Mouse (Mus musculus) limb, embryonic 13.5 days (tissue): ENCODE measurements around the gene Gm11568. TPM values are rescaled to one million over a fixed set of nuclear protein-coding genes. Genes with fewer than 3 reads are reported as not detected.
"Not testable (repeated sequence)": the region's sequence is repeated elsewhere in the genome, so short reads cannot be mapped to it uniquely, and the experiment has no call there.

Experiments
- ATAC-seq: fragments of 200-750 bp; cut with Nextera tagmentation; 2 replicates; pipeline ENCODE4 v1.8.0; 2017; ENCODE audit warnings: low read depth, moderate number of reproducible peaks, moderate TSS enrichment; ENCODE audit not compliant: low FRiP score
- H3K27ac ChIP-seq: fragments of 300-500 bp; sonication (generic); 2 replicates; pipeline ENCODE4 v1.5.1; 2015; ENCODE audit warnings: inconsistent platforms, mild to moderate bottlenecking, moderate library complexity
- H3K27me3 ChIP-seq: fragments of 300-500 bp; sonication (generic); 2 replicates; pipeline ENCODE4 v1.6.1; 2015; ENCODE audit warnings: mild to moderate bottlenecking, inconsistent platforms
- H3K36me3 ChIP-seq: fragments of 300-500 bp; sonication (generic); 2 replicates; pipeline ENCODE4 v1.6.1; 2015; ENCODE audit warnings: inconsistent platforms, mild to moderate bottlenecking, moderate library complexity
- H3K4me1 ChIP-seq: fragments of 300-500 bp; sonication (generic); 2 replicates; pipeline ENCODE4 v1.6.1; 2015; ENCODE audit warnings: inconsistent platforms
- H3K4me2 ChIP-seq: fragments of 300-500 bp; sonication (generic); replicated peaks from 2 replicates; pipeline ENCODE4 v1.6.1; 2015; ENCODE audit warnings: inconsistent platforms, mild to moderate bottlenecking, moderate library complexity
- H3K4me3 ChIP-seq: fragments of 300-500 bp; sonication (generic); 2 replicates; pipeline ENCODE4 v1.5.1; 2015; ENCODE audit warnings: moderate library complexity, mild to moderate bottlenecking, inconsistent platforms
- H3K9ac ChIP-seq: fragments of 300-500 bp; sonication (generic); 2 replicates; pipeline ENCODE4 v1.6.1; 2015; ENCODE audit warnings: mild to moderate bottlenecking, inconsistent platforms
- H3K9me3 ChIP-seq: fragments of 300-500 bp; sonication (generic); 2 replicates; pipeline ENCODE4 v1.6.1; 2016; ENCODE audit warnings: inconsistent platforms
- WGBS: fragments of 180-500 bp; shearing (Covaris S2); methylation state at CpG from one replicate; pipeline ENCODE4 v1.1.7; 2015; 5-methylcytosine and 5-hydroxymethylcytosine counted together
- polyA plus RNA-seq: library from polyadenylated mRNA; unstranded; fragments of >200 nt; fragmentation: Nextera tagmentation; extraction: Ambion mirVana; gene quantifications from 2 replicates; pipeline ENCODE4 v1.2.1, GENCODE M21; 2015

Gene Gm11568
- polyA plus RNA-seq: not detected in 2 replicates

DNA sequence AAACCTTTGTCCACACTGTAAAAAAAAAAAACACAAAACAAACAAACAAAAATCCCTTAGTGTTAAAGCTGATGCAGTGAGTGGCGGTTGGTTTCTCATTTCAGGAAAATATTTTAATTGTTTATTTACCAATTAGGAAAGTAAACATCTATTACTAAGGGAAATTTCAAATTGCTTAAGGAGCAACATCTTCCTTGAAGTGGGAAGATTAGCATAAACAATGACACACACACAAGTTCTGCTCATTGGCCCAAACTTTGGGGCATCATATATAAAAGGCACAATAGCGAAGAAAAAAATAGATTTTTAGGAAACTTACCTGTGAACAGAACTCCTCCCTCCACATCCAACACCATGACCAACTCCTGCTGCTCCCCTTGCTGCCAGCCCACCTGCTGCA is at the start of gene Gm11568:
TSS of gene Gm11568 (plus strand) at position 301 of the 400 bp plus-strand sequence.
- 85% methylated on average over 2 of the region's 2 CpGs for WGBS
- H3K36me3 ChIP-seq: no peaks in the 10 kb centered on the region

DNA sequence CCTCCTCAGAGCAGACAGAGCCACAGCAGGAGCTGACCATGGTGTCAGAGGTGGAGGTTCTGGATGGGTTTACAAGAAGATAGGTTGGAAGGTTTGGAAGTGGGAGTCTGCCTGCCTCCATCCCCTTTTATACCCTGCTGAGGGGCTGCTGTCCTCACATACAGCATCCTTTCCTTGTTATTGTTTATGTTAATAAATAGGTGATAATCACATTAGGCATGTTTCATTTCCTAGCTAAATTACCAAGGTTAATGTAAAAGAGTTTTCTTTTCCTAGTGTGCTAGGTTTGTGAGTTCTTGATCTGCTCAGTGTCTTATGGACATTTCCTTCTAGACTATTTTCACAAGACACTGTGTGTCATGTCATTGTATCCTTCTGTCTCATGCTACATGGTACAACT is 47.9 kb upstream of the Gm11568 start, which contains the start of gene Krtap4-13:
TSS of gene Krtap4-13 (minus strand) at position 101 of the 400 bp plus-strand sequence.
- not testable (repeated sequence) for ATAC-seq, H3K27me3 ChIP-seq, H3K36me3 ChIP-seq, H3K27ac ChIP-seq, H3K9me3 ChIP-seq, H3K4me2 ChIP-seq, H3K9ac ChIP-seq, H3K4me1 ChIP-seq, H3K4me3 ChIP-seq

More for the DNA sequence above, at the start of gene Gm11568:
- Histone ChIP-seq H3K4me3 (no peak within 1 kb of the TSS), H3K9ac (no peak within 1 kb of the TSS), H3K27ac (no peak within 1 kb of the TSS), H3K4me1 (no peaks in the 10 kb centered on the region), H3K4me2 (no peak within 1 kb of the TSS), H3K9me3 (no peaks in the 10 kb centered on the region), H3K27me3 (no peaks in the 10 kb centered on the region)
- ATAC-seq: no peak

DNA sequence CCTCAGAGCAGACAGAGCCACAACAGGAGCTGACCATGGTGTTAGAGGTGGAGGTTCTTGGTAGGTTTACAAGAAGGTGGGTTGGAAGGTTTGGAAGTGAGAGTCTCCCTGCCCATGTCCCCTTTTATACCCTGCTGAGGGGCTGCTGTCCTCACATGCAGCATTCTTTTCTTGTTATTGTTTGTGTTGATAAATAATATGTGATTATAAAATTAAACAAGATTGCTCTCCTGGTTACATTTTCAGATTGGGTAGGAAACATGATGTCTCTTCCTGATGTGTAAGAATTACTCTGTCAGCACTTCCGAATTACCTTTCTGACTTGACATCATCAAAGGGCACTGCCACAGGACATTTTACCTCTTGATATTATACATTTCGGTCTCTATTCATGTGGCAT is 42.2 kb upstream of the Gm11568 start, which contains the start of gene Gm11564:
TSS of gene Gm11564 (minus strand) at position 101 of the 400 bp plus-strand sequence.
- H3K27ac ChIP-seq, ATAC-seq, H3K9ac ChIP-seq, H3K4me3 ChIP-seq, H3K4me2 ChIP-seq, H3K4me1 ChIP-seq, H3K36me3 ChIP-seq, H3K9me3 ChIP-seq, H3K27me3 ChIP-seq: not testable (repeated sequence)
- WGBS: 82% methylated on average over 2 of the region's 2 CpGs

DNA sequence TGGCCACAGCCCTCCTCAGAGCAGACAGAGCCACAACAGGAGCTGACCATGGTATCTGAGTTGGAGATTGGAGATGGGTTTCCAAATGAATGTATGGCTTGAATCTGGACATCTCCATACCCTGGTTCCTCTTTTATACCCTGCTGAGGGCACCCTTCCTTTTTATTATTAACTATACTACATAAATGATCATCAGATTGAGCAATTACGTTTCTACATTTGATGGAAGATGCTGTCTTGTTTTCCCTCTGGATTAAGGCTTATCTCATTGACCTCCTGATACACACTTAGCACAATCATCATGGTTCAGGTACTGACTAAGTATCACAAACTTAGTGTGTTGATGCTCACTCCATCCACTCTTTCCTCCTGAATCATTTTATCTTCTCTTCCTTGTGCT is 19.8 kb upstream of the Gm11568 start, which contains the start of gene 2300003K06Rik:
TSS of gene 2300003K06Rik (minus strand) at position 101 of the 400 bp plus-strand sequence.
- Histone ChIP-seq H3K36me3 (no peaks in the 10 kb centered on the region), H3K9ac (no peak within 1 kb of the TSS), H3K27ac (no peak within 1 kb of the TSS), H3K4me1 (no peaks in the 10 kb centered on the region), H3K9me3 (no peaks in the 10 kb centered on the region), H3K27me3 (no peaks in the 10 kb centered on the region), H3K4me3 (no peak within 1 kb of the TSS), H3K4me2 (no peak within 1 kb of the TSS)
- ATAC-seq: no peak
- 79% methylated on average over 1 of the region's 1 CpGs for WGBS

DNA sequence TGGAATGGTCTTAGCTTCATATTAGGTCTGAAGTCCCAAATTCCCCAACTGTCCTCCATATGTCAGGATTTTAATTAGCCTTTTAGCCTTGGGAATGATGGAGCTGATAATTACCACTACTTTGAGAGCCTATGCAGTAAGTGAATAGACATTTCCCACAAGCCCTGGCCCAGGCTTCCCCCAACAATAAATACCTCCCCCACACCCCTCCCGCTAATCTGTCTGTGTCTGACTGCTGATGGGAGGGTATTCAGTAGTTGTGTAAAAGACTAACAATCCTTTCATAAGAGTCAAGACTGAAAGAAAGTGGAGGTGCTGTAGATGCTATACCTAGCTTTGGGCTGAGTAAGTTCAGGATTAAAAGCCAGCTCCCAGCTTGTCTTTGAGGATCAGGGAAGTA is 15.5 kb upstream of the Gm11568 start:
- Histone ChIP-seq H3K9me3 (no peaks in the 10 kb centered on the region), H3K9ac (no peak overlapping the region), H3K4me2 (no peak overlapping the region), H3K27ac (no peak overlapping the region), H3K4me1 (no peaks in the 10 kb centered on the region), H3K36me3 (no peaks in the 10 kb centered on the region), H3K27me3 (no peaks in the 10 kb centered on the region), H3K4me3 (no peak overlapping the region)
- ATAC-seq: no peak
- whole genome bisulfite sequencing: 35% methylated on average over 1 of the region's 1 CpGs

DNA sequence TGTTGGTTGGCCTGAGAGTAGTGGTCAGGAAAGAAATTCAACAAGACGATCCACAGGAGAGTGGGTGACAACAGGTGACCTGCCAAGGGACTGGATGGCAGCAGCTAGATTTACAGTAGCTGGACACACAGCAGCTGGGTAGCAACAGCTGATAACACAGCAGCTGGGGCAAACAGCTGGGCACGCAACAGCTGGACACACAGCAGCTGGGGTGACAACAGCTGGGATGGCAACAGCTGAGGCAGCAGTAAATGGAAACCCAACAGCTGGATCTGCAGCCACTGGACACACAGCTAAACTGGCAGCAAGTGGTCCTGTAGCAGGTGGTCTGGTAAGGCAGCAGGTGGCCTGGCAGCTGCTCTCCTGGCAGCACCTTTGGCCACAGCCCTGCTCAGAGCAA is 11.0 kb upstream of the Gm11568 start:
- H3K9me3 ChIP-seq: no peaks in the 10 kb centered on the region
- H3K27ac ChIP-seq: no peak overlapping the region
- H3K36me3 ChIP-seq: no peaks in the 10 kb centered on the region
- WGBS: 90% methylated on average over 2 of the region's 2 CpGs
- no peak overlapping the region for H3K9ac ChIP-seq
- H3K4me1 ChIP-seq: no peaks in the 10 kb centered on the region
- no peak overlapping the region for H3K4me3 ChIP-seq
- ATAC-seq: no peak
- no peaks in the 10 kb centered on the region for H3K27me3 ChIP-seq
- H3K4me2 ChIP-seq: no peak overlapping the region

DNA sequence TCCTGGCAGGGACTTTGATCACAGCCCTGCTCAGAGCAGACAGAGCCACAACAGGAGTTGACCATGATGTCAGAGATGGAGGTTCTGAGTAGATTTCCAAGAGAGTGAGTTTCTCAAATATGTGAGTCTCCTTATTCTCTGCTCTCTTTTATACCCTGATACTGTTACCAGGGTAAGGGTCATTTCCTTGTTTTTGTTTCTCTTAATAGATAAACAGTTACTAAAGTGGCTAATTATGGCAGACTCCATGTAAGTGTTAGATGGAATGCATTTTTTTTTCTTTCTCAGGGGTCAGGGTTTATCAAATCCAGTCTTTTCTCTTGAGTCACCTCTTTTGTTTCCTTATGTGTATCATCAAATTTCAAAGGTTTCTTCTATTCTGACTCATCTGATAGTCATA is 6.2 kb upstream of the Gm11568 start, which contains the start of gene Krtap4-16:
TSS of gene Krtap4-16 (minus strand) at position 101 of the 400 bp plus-strand sequence.
- Histone ChIP-seq H3K4me3 (no peak within 1 kb of the TSS), H3K4me2 (no peak within 1 kb of the TSS), H3K36me3 (no peaks in the 10 kb centered on the region), H3K9me3 (no peaks in the 10 kb centered on the region), H3K27me3 (no peaks in the 10 kb centered on the region), H3K27ac (no peak within 1 kb of the TSS), H3K9ac (no peak within 1 kb of the TSS), H3K4me1 (no peaks in the 10 kb centered on the region)
- no peak for ATAC-seq

DNA sequence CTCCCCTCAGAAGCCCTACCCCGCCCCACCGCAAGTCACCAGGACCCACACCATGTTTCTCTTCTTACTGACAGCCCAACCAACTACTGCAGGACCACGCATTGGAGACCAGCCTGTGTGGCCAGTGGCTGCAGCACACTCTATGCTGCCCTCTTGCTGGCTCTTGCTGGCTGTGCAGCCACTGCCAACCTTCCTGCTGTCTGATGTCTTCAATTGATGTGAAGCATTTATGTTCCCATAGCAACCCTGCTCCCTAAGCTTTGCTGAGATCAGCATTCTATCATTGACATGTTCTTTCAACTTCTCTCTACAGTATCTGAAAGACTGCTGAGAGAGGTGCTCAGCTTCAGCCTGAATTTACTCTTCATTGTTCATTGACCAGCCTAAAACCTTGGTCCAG is 3.6 kb upstream of the Gm11568 start:
- no peaks in the 10 kb centered on the region for H3K36me3 ChIP-seq
- no peak overlapping the region for H3K4me2 ChIP-seq
- H3K4me1 ChIP-seq: no peaks in the 10 kb centered on the region
- H3K4me3 ChIP-seq: no peak overlapping the region
- 54% methylated on average over 3 of the region's 3 CpGs for WGBS
- H3K27ac ChIP-seq: no peak overlapping the region
- no peak overlapping the region for H3K9ac ChIP-seq
- no peaks in the 10 kb centered on the region for H3K27me3 ChIP-seq
- ATAC-seq: no peak
- H3K9me3 ChIP-seq: no peaks in the 10 kb centered on the region

DNA sequence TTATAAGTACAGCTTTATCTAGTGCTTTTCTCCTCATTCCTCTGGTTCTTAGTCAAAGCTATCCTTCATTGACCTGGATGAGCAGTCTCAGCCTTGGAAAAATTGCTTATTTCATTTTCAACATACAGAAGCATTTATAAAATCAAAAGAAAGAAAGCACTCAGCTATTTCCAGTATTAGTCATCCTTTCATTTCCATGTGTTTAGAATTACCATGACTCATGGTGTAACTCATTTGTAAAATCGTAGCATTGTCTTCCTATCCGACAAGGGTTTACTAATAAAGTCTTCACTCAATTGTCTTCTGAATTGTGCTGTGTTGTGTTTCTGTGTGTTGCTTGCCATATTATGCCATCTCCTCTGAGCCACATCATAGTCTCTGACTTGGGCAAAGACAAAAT is 1.0 kb downstream of the Gm11568 start:
- Histone ChIP-seq H3K4me1 (no peaks in the 10 kb centered on the region), H3K36me3 (no peaks in the 10 kb centered on the region), H3K4me2 (no peak overlapping the region), H3K27me3 (no peaks in the 10 kb centered on the region), H3K4me3 (no peak overlapping the region), H3K9ac (no peak overlapping the region), H3K9me3 (no peaks in the 10 kb centered on the region), H3K27ac (no peak overlapping the region)
- no peak for ATAC-seq
- 73% methylated on average over 2 of the region's 2 CpGs for WGBS

DNA sequence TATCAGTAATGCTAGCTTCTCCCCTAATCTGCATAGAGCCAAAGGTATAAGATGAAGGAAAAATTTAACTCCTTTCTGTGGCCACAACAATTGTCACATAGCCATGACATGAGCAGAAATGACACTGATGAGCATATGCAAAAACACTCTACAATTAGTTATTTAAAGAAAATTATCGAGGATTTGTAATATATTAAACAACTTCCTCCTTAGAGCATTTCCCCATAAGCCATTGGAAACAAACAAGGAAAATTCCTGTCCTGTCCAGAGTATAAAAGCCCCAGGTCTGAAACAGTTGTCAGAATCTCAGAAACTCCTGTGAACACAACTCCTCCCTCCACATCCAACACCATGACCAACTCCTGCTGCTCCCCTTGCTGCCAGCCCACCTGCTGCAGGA is 6.5 kb downstream of the Gm11568 start, which contains the start of gene Gm11559:
TSS of gene Gm11559 (plus strand) at position 301 of the 400 bp plus-strand sequence.
- not testable (repeated sequence) for H3K4me3 ChIP-seq, ATAC-seq, H3K27me3 ChIP-seq, H3K27ac ChIP-seq, H3K4me1 ChIP-seq, H3K4me2 ChIP-seq, H3K36me3 ChIP-seq, H3K9ac ChIP-seq, H3K9me3 ChIP-seq
- WGBS: 54% methylated on average over 1 of the region's 1 CpGs

DNA sequence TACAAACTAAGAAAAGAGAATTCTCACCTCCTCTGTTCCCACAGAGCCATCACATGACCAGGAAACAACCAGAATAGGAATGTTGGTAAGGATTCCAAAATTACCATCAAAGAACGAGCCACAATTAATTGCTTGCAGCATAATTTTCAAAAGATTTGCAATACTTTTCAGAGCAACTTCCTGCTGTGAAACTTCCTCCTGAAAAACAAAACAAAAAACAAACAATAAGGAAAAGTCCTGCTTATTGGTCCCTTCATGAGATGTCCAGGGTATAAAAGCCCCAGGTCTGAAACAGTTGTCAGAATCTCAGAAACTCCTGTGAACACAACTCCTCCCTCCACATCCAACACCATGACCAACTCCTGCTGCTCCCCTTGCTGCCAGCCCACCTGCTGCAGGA is 15.4 kb downstream of the Gm11568 start, which contains the start of gene Krtap9-1:
TSS of gene Krtap9-1 (plus strand) at position 301 of the 400 bp plus-strand sequence.
- not testable (repeated sequence) for H3K27ac ChIP-seq
- WGBS: 68% methylated on average over 1 of the region's 1 CpGs

DNA sequence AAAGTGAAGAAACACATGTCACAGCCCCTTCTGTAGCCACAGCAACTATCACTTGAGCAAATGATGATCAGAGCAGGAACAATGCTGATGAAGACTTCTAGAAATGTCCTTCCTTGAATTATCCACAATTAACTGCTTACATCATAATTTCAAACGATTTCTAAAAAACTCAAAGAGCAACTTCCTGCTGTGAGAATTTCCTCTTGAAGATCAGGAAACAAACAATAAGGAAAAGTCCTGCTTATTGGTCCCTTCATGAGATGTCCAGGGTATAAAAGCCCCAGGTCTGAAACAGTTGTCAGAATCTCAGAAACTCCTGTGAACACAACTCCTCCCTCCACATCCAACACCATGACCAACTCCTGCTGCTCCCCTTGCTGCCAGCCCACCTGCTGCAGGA is 21.2 kb downstream of the Gm11568 start, which contains the start of gene Gm11567:
TSS of gene Gm11567 (plus strand) at position 301 of the 400 bp plus-strand sequence.
- WGBS: 40% methylated on average over 1 of the region's 1 CpGs
- H3K4me3 ChIP-seq, H3K27ac ChIP-seq, H3K9me3 ChIP-seq, H3K27me3 ChIP-seq, H3K4me2 ChIP-seq, H3K36me3 ChIP-seq, ATAC-seq, H3K4me1 ChIP-seq, H3K9ac ChIP-seq: not testable (repeated sequence)

More for the DNA sequence above, 15.4 kb downstream of the Gm11568 start, which contains the start of gene Krtap9-1:
- not testable (repeated sequence) for H3K36me3 ChIP-seq, H3K4me1 ChIP-seq, ATAC-seq, H3K4me2 ChIP-seq, H3K9me3 ChIP-seq, H3K9ac ChIP-seq, H3K4me3 ChIP-seq, H3K27me3 ChIP-seq

DNA sequence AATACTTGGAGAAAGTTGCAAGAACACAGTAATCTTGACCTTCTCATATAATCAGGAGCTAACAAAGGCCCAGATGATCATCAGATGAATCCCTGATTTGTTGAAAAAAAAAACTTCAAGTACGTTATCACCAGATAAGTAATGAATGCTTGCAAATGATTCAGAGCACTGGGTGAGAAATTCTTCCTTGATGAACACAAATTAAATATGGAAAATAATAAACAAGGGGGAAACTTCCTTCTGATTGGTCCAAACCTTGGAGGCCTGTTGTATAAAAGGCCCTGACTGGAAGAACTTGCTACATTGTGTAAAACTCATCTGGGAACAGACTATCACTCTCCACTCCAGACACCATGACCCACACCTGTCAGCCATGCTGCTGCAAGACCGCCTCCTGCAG is 49.9 kb downstream of the Gm11568 start, which contains the start of gene Krtap31-1:
TSS of gene Krtap31-1 (plus strand) at position 301 of the 400 bp plus-strand sequence.
- Histone ChIP-seq H3K4me3 (no peak within 1 kb of the TSS), H3K4me1 (no peaks in the 10 kb centered on the region), H3K27ac (no peak within 1 kb of the TSS), H3K9me3 (no peaks in the 10 kb centered on the region), H3K27me3 (no peaks in the 10 kb centered on the region), H3K9ac (no peak within 1 kb of the TSS), H3K4me2 (no peak within 1 kb of the TSS), H3K36me3 (no peaks in the 10 kb centered on the region)
- no peak for ATAC-seq
- 70% methylated on average over 2 of the region's 2 CpGs for WGBS
